Mouse (Mus musculus) brain, embryonic 14.5 days (tissue): ENCODE measurements at regions not wholly inside any gene's neighbourhood (a gene's known extent, or its start where the extent isn't known, plus 50 kb on each side); places are given as distances from the start of the nearest gene placed in this dataset.
"Not testable (repeated sequence)": the region's sequence is repeated elsewhere in the genome, so short reads cannot be mapped to it uniquely, and the experiment has no call there.

ENCODE experiments used
- DNase-seq: peaks from one replicate; pipeline ENCODE4 v3.0.0-alpha.2; 2011; ENCODE audit warnings: low read depth
- CTCF ChIP-seq: fragments of 200-500 bp; IDR thresholded peaks from 2 replicates; pipeline ENCODE4 v1.5.1; 2012; ENCODE audit warnings: inconsistent platforms, mild to moderate bottlenecking, moderate library complexity, borderline replicate concordance; ENCODE audit not compliant: insufficient read depth, insufficient read length; ENCODE audit errors: extremely low read depth
- POLR2A ChIP-seq: fragments of 200-500 bp; IDR thresholded peaks from 2 replicates; pipeline ENCODE4 v1.6.1; 2012; ENCODE audit warnings: mild to moderate bottlenecking, inconsistent platforms, borderline replicate concordance; ENCODE audit not compliant: poor library complexity, insufficient read depth, insufficient read length, severe bottlenecking; ENCODE audit errors: extremely low read depth

GRCm38 (mm10) chr6:14522742-14523141 lies 232.3 kb downstream of the Ppp1r3a start:
- DNase-seq: peak; percentile 34
- no peak for TF ChIP-seq POLR2A
- TF ChIP-seq CTCF: peak; percentile 65; the same call in 1 of the 2 replicates

DNA sequence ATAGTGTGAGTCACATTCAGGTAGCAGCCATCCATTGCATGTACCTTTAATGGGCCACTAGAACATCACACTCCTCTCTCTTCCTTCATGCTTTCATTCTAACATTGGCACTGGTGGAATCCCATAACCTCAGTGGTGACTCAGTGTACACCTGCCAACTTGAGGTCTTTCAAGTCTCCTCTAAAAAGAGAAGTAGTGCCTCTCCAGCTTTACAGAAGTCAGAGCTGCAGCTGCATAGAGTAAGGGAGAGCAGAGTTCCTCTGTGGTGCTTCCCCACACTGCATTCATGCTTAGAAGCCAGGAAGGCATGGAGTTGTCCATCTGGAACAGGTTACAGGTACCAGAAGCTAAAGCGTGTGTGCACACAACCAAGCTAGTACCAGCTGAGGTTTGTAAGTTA lies 233.8 kb downstream of the Ppp1r3a start:
- DNase-seq: no peak
- no peak for TF ChIP-seq POLR2A
- TF ChIP-seq CTCF: no peak

DNA sequence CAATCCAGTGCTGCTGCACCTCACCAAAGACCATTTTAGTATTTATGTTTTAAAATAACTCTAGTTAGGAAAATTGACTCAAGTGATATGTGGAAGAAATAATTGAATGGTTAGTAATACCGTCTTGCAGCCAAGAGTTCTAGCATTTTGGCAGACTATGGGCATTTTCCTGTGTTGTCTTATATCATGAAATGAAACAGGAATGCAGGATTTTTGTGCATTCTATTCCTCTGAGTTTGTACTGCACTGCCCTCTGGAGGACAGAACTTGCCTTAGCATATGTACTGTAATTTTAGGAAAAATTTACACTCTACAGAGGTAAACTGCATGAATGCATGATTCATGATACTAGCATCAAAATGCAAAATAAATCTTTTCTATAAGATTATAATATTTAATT lies 250.9 kb downstream of the Ppp1r3a start:
- TF ChIP-seq CTCF: peak; percentile 30; the same call in 1 of the 2 replicates
- TF ChIP-seq POLR2A: no peak
- DNase-seq: peak; percentile 87

DNA sequence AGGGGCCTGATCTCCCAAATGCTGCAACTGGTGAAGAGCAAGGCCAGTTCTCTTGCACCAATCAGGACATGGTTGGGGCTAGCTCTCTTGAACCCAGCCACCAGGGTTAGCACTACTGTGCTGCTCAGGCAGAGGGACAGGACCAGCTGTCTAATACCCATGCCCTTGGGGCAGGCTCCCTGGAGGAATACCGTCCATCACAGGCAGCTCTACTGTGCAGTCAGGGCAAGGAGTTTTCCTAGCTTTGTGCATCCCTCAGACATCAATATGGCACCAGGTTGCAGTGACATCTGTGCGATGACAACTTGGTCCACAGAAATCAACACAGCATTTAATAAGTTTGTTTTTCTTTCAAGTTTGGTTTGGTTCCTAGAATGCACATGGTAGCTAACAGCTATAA lies 254.4 kb downstream of the Ppp1r3a start:
- peak; percentile 45 for DNase-seq
- TF ChIP-seq POLR2A: no peak
- no peak for TF ChIP-seq CTCF

DNA sequence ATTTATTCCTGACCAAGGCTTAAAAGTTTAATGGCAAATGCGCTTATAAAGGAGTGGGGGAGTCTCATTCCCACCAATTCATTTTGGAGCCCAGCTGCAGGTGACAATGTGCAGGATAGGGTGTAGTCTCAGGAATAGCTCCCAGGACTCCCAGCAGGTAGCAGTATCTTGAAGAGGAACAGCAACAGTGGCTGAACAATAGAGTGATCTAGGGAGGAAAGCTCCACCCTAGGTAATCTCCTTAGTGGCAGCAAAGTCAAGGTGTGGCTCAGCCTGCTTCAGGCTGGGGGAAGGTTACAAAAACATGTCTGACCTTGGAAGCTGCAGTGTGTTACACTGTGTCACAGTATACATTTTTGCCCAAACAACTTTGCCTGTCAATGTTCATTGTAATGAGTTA lies 255.2 kb downstream of the Ppp1r3a start:
- DNase-seq: not testable (repeated sequence)

- not testable (repeated sequence) for DNase-seq
These were observed 268.4 kb downstream of the Ppp1r3a start for GRCm38 (mm10) chr6:14486642-14487041.

GRCm38 (mm10) chr6:14456394-14456793 lies 298.7 kb downstream of the Ppp1r3a start:
- DNase-seq: no peak
- TF ChIP-seq POLR2A: no peak
- TF ChIP-seq CTCF: no peak

- not testable (repeated sequence) for DNase-seq
These were observed 301.8 kb downstream of the Ppp1r3a start for GRCm38 (mm10) chr6:14453321-14453720.

DNA sequence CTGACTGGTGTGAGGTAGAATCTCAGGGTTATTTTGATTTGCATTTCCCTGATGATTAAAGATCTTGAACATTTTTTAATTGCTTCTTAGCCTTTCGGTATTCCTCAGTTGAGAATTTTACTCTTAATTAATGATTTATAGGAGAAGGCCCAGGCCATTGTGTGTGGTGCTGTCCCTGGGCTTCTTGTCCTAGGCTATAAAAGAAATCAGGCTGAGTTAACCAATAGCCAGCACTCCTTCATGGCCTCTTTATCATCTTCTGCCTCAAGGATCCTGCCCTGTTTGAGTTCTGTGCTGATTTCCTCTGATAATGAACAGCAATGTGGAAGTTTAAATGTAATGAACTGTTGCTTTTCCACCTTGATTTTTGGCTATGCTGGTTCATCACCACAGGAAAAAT lies 323.3 kb downstream of the Ppp1r3a start:
- DNase-seq: no peak
- TF ChIP-seq POLR2A: no peak
- no peak for TF ChIP-seq CTCF

DNA sequence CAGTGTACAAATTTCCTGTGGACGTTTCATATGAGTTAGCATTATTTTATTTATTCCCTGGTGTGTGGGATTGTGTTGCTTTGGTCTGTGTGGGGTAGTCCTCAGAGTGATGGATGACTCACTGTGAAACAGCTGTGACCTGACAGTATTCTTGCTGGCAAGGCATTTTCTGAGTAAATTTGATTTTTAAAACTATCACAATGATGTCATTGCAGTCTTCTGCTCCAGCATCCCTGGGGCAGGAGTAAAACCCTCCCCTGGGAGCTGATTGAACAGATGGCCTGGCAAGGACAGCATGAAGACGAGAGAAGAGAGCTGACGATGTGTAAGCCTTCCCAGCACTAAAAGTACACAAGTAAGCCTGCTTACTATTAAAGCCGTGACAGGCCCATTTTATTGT lies 345.3 kb downstream of the Ppp1r3a start:
- TF ChIP-seq POLR2A (no peak), CTCF (no peak)
- peak; percentile 78 for DNase-seq

- TF ChIP-seq POLR2A (no peak), CTCF (no peak)
- DNase-seq: peak; percentile 6
These were observed 347.3 kb downstream of the Ppp1r3a start for GRCm38 (mm10) chr6:14407754-14408153.

DNA sequence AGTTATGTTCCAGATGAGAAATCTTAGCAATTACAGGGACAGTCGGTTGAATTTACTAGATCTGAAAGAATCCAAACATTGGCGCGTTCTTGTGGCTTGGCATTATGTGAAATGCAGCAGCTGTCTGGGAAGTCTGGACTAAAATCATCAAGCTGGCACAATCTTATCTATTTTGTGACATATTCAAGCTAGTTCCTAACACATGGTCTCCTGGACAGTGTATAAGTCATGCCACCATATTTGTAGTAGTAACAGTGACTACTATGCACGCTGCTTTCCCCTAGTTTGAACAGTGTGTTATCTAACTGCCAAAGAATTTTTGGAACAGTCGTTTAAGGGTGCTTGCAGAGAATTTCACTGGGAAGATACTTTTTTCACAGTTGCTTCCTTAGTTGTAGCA lies 396.8 kb downstream of the Ppp1r3a start:
- DNase-seq: peak; percentile 67
- TF ChIP-seq CTCF: no peak
- TF ChIP-seq POLR2A: no peak
